Mouse (Mus musculus) left cerebral cortex, adult 8-10 months (tissue): ENCODE data around the gene Cdc14a. TPM values are rescaled to one million over a fixed set of nuclear protein-coding genes. Genes with fewer than 3 reads are reported as not detected.
A peak's percentile ranks its signal among the peaks of the same experiment; 100 is the strongest.

ENCODE experiments used
- DNase-seq, 2 experiments: peaks; one replicate each; pipeline ENCODE4 v3.0.0; 2022; ENCODE audit warnings: low spot score in 2 of 2
- total RNA-seq, 4 experiments: library from RNA; stranded (reverse); gene quantifications; 2 replicates each; pipeline ENCODE4 v1.2.4; 2022

Cdc14a gene
- 1 to 10 TPM; 4.5 to 6.6 (median 5.5) TPM for total RNA-seq

DNA sequence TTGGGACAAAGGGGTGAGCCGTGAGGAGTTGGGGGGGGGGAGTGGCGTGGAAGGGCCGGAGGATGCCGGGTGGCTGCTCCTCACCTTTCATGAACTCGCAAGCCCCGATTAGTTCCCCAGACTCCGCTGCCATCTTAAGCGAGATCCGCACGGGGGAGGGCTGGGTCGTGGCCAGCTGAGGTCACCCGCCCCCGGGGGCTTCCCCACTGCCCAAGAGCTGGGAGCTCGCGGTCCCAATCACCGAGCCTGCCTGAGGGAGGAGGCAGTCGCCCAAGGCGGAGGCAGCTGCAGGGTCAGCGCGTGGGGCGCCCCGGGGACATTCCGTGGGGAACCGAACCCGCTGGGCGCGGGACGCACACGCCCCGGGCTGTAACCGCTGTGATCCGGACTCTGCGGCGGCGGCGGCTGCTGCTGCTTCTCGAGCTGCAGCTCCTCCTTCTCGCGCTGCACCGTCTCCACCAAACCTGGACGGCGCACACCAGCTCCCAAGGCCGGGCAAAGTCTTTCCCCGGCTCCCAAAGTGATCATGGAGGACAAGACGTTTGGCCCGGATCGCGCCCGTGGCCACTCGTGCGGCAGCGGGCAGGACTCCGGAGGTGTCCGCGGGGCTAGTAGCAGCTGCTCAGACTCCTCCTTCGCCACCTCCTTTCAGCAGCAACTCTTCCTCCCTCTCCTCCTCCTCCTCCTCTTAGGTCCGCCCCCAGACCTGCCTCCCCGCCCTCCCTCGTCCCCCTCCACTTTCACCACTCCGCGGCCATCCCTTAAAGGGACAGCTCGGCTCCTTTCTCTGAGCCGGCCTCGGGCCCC lies at the start of gene Cdc14a:
TSS of gene Cdc14a (minus strand) at position 680 of the 807 bp plus-strand sequence.
- DNase-seq, result peak; percentile 46 to 71

DNA sequence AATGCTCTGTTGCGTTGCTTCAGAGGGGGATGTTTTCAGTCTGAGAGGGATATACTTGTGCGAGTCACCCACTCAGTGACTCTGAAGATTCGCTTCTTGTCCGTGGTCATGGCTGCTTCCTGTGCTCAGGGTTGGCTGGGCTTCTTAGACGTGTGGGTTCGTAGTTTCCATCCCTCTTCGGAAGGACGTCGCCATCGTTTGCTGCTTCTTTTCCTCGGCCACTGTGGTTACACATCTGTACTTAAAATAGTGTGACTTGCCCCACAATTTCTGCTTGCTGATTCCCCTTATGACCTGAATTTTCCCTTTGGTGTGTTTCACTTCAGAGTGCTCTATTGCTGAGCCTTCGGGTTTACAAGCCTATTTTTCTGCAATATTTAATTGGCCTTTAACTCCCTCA lies 41.9 kb upstream of the Cdc14a start:
- no peak for DNase-seq

GRCm38 (mm10) chr3:116464318-116464717 lies 40.5 kb upstream of the Cdc14a start:
- no peak for DNase-seq

GRCm38 (mm10) chr3:116461053-116461452 lies 37.2 kb upstream of the Cdc14a start:
- no peak for DNase-seq

- no peak for DNase-seq
Observed at GRCm38 (mm10) chr3:116454529-116454928, 30.7 kb upstream of the Cdc14a start.

DNA sequence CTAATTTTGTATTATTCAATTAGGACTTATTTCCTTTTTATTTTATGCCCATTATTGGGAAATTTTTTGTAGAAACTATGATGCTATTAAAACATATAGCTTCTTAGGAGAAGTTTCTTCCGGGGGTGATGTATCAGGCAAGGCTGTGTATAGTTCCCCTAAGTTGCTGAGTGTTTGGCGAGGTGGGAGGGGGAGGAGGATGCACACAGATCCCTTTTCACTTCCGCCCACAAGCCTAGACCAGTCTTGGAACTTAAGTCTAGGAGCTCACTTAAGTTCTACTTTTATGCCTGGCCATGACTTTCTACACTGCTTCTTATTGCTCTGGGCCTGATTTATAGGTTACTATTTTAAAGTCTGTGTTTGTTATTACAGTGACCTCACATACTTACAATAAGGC lies 26.9 kb upstream of the Cdc14a start:
- no peak for DNase-seq

GRCm38 (mm10) chr3:116444327-116444726 lies 20.5 kb upstream of the Cdc14a start:
- no peak for DNase-seq

DNA sequence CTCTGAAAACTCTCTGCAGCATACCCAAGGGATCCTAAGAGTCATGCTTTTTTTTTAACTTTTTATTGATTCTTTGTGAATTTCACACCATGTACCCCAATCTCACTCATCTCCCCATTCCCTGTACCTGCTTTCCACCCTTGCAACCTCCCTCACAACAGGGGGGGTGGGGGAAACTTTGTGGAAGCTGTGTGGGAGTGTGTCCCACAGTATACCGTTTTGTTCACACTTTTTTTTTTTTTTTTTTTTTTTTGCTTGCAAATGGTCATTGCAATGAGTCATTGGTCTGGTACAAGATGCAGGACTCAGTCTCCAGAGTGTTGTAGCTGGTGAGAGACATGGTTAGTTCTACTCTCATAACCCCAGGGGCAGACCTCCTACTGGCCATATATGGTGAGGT lies 19.0 kb upstream of the Cdc14a start:
- DNase-seq, result no peak

DNA sequence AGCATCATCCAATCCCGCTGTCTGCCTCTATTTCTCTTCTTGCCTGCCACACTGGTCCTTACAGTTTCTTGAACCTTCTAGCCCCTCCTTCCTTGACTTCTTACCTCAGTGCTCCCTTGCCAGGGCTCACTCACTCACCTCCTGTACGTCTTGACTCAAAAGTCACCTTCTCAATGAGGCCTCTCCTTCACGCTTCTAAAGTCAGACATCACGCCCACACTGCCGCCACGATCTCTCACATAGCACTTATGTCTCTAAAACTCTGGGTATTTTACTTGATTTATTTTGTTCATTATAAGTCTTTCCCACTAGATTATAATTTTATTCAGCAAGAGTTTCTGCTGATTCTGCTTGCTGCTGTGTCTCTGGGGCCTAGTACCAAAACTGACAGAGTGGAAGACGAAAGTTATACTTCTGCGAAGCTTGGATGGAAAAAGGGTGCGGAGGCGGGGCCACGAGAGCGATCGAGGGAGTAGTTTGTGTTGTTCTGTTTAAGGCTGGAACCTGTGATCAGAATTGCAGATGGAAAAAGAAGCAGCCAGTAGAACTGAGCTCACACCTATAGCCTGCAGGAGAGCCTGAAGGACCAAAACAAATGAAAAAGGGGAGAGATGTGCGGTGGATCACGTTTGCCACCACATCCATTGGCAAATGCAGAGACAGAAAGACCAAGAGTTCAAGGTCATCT lies 17.8 kb upstream of the Cdc14a start:
- DNase-seq, result no peak

GRCm38 (mm10) chr3:116440066-116440997 lies 16.5 kb upstream of the Cdc14a start:
- DNase-seq, result no peak

- DNase-seq, result no peak
Observed at GRCm38 (mm10) chr3:116436811-116437601, 13.2 kb upstream of the Cdc14a start.

DNA sequence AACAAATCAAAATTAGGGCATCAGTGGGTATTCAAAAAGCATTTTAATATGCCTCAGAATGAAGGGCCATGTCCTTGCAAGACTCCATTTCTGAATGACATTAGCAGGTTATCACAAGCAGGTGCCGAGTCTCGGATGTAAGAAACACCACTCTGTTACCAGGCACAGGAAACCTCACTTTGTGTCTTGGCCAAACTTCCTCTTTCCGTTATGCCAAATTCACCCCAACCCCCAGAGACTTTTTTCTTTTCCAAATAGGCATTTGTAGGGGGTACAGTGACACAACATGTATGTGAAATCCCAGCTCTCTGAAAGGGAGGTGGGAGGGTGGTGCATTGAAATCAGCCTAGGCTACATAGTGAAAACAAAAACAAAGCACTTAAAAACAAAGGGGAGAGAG lies 12.3 kb upstream of the Cdc14a start:
- no peak for DNase-seq

DNA sequence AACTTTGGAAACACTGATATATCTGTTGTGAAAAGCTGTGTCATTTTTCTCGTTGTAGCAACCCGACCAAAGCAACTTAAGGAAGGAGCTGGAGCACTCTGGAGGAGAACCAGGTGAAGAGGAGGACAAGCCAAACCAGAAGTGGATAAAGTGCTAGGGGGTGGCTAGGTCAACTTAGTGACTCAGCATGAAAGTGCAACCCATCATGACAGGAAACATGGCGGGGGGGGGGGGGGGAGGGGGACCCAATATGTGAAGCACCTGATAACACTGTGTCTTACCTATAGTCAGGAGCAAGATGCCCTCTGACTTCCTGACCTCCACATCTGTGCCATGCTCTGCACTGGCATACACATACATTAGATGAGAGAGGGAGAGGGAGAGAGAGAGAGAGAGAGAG lies 10.9 kb upstream of the Cdc14a start:
- no peak for DNase-seq

GRCm38 (mm10) chr3:116425901-116426300 lies 2.1 kb upstream of the Cdc14a start:
- no peak for DNase-seq

- peak; percentile 34 to 55 for DNase-seq
Observed at GRCm38 (mm10) chr3:116424973-116425284, 1.1 kb upstream of the Cdc14a start.

- no peak for DNase-seq
Observed at GRCm38 (mm10) chr3:116424160-116424972, 534 bp upstream of the Cdc14a start.

GRCm38 (mm10) chr3:116422795-116423352 lies 958 bp downstream of the Cdc14a start:
- DNase-seq, result no peak

DNA sequence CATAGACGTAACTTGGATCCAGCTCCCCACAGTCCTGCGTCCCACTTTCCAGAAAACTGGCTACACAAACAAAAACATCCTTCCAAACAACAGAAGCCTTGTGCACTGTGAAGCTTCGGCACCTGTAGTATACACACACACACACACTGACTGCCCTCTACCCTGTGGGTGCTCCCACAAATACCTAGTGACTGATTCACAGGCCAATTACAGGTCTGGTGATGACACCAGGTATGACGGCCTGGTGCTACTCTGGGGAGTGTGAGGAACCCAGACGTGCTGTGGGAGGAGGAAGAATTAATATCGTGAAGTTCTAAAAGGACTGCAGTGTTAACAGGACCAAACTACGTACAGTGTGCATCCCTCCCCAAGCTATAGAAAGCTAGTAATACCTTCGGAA lies 1.8 kb downstream of the Cdc14a start:
- DNase-seq, result no peak

DNA sequence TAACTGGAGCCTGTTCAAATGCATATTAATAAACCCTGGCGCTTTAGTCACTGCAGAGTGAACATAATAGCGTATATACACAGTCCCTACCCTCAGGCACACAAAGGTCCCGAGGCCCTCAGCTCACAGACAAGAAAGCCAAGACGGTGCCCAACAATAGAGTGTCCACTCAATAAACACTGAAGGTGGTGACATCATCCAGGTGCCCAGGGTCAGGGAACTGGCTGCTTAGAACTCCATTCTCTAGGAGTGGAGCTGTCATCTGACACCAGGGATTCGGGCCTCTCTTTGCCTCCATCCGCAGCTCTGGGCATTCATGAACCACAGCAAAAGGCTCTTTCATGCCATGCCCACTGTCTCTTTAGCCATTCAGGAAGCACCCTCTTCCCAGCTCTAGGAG lies 2.7 kb downstream of the Cdc14a start:
- DNase-seq, result no peak

DNA sequence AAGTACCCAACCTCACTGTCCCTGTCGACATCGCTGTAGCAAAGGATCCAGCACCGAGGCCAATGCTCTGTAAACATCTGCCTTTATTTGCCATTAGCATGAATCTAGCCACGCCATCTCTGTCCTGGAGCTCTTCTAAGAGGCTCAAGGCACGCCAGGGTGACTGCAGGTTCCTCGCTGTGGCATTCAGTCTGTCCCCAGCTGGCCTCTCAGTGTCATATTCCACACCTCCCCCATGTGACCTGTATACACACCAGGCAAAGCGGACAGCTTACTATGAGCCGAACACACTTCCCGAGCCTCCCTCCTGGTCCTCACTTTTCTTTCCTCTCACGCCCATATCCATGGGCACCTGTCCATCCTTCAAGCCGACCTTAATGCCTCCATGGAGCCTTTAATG lies 4.0 kb downstream of the Cdc14a start:
- DNase-seq, result no peak
